Mouse (Mus musculus) urinary bladder, postnatal 10 days (tissue): Measurements from ENCODE around the gene Fgfr2.

Experiments used
- DNase-seq: peaks from one replicate; pipeline ENCODE4 v3.0.0; 2022; ENCODE audit warnings: low spot score

Gene Fgfr2

GRCm38 (mm10) chr7:130261684-130262527 lies 2861.2 kb downstream of the Fgfr2 start:
- DNase-seq, result no peak

- no peak for DNase-seq
Measured at GRCm38 (mm10) chr7:130260905-130261683, 2862.1 kb downstream of the Fgfr2 start.

GRCm38 (mm10) chr7:130260060-130260459 lies 2863.1 kb downstream of the Fgfr2 start:
- DNase-seq, result no peak

GRCm38 (mm10) chr7:130258704-130259295 lies 2864.3 kb downstream of the Fgfr2 start:
- no peak for DNase-seq

GRCm38 (mm10) chr7:130257991-130258703 lies 2865.0 kb downstream of the Fgfr2 start:
- no peak for DNase-seq

- no peak for DNase-seq
Measured at GRCm38 (mm10) chr7:130253264-130253663, 2869.9 kb downstream of the Fgfr2 start.

GRCm38 (mm10) chr7:130251936-130252523 lies 2871.1 kb downstream of the Fgfr2 start:
- no peak for DNase-seq

GRCm38 (mm10) chr7:130250994-130251393 lies 2872.2 kb downstream of the Fgfr2 start:
- no peak for DNase-seq

- DNase-seq, result no peak
Measured at GRCm38 (mm10) chr7:130248403-130248802, 2874.7 kb downstream of the Fgfr2 start.

GRCm38 (mm10) chr7:130247831-130248230 lies 2875.3 kb downstream of the Fgfr2 start:
- DNase-seq, result no peak

GRCm38 (mm10) chr7:130246483-130246882 lies 2876.7 kb downstream of the Fgfr2 start:
- no peak for DNase-seq

- no peak for DNase-seq
Measured at GRCm38 (mm10) chr7:130244545-130244944, 2878.6 kb downstream of the Fgfr2 start.

GRCm38 (mm10) chr7:130243811-130244210 lies 2879.3 kb downstream of the Fgfr2 start:
- no peak for DNase-seq

GRCm38 (mm10) chr7:130240191-130240590 lies 2883.0 kb downstream of the Fgfr2 start:
- DNase-seq, result no peak

- no peak for DNase-seq
Measured at GRCm38 (mm10) chr7:130237244-130237643, 2885.9 kb downstream of the Fgfr2 start.

- no peak for DNase-seq
Measured at GRCm38 (mm10) chr7:130233777-130234176, 2889.4 kb downstream of the Fgfr2 start.

GRCm38 (mm10) chr7:130230034-130230433 lies 2893.1 kb downstream of the Fgfr2 start:
- no peak for DNase-seq

GRCm38 (mm10) chr7:130225227-130225626 lies 2897.9 kb downstream of the Fgfr2 start:
- no peak for DNase-seq

GRCm38 (mm10) chr7:130222633-130223354 lies 2900.4 kb downstream of the Fgfr2 start:
- no peak for DNase-seq

- no peak for DNase-seq
Measured at GRCm38 (mm10) chr7:130221661-130222387, 2901.3 kb downstream of the Fgfr2 start.
